Mouse (Mus musculus) megakaryocyte progenitor cell, adult 5-6 weeks (primary cell): ENCODE measurements around the gene Ankrd33b. TPM values are rescaled to one million over a fixed set of nuclear protein-coding genes. Genes with fewer than 3 reads are reported as not detected.
A peak's percentile ranks its signal among the peaks of the same experiment; 100 is the strongest.

ENCODE experiments used
- ATAC-seq: replicated peaks from 2 replicates; pipeline ENCODE4 v1.8.0; 2016; ENCODE audit warnings: mild to moderate bottlenecking, moderate TSS enrichment, inconsistent platforms; ENCODE audit not compliant: poor library complexity
- total RNA-seq, 2 experiments: library from RNA; stranded (forward) in 1 of 2; stranded (reverse) in 1 of 2; fragments of 157-497, 149-512 nt in 1 of 2; fragments of 200-1000 nt in 1 of 2; gene quantifications; 2 replicates each; pipeline versions ENCODE4 v1.2.3 to v1.2.4; 2015 to 2017

Ankrd33b gene
- total RNA-seq, 2 experiments from 2014 or later = 0.29 to 0.79 TPM

DNA sequence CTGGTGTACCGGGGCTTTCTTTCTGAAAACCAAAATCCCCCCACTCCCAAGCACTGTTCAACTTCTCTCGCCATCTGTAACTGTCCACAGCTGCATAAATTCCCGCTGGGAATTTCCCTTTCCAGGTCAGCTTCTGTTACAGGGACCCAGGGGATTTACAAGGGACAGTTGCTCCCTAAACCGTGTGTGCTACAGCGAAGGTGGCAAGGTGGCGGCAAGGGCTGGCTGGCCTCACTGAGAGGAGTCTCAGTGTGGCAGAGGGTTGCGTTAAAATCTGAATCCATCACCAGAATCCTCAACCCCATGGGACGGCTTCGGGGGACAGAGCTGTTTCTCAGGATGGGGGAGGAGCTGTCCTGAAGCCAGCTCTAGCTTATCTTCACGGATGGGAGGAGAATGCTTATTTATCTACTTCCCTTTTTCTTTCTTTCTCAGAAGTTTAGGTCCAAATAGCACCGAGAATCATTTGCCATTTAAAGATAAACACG lies 1.6 kb upstream of the Ankrd33b start:
- ATAC-seq = peak; percentile 30; the same call in 1 of the 2 replicates

DNA sequence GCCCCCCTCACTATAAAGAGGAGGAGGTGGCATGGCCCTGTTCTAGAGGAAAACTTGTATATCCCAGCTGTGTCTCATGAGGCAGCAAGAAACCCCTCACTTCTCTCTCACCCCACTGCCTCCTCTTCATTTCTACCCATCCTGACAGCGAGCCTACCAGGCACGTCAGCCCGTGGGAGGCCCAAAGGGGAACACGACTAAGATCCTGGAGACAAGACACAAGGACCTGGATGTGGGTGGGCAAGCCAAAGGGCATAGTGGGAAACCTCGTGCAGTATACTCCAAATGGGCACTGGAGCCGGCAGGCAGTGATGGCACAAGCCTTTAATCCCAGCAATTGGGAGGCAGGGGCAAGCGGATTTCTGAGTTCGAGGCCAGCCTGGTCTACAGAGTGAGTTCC lies 1.0 kb upstream of the Ankrd33b start:
- ATAC-seq = no peak

DNA sequence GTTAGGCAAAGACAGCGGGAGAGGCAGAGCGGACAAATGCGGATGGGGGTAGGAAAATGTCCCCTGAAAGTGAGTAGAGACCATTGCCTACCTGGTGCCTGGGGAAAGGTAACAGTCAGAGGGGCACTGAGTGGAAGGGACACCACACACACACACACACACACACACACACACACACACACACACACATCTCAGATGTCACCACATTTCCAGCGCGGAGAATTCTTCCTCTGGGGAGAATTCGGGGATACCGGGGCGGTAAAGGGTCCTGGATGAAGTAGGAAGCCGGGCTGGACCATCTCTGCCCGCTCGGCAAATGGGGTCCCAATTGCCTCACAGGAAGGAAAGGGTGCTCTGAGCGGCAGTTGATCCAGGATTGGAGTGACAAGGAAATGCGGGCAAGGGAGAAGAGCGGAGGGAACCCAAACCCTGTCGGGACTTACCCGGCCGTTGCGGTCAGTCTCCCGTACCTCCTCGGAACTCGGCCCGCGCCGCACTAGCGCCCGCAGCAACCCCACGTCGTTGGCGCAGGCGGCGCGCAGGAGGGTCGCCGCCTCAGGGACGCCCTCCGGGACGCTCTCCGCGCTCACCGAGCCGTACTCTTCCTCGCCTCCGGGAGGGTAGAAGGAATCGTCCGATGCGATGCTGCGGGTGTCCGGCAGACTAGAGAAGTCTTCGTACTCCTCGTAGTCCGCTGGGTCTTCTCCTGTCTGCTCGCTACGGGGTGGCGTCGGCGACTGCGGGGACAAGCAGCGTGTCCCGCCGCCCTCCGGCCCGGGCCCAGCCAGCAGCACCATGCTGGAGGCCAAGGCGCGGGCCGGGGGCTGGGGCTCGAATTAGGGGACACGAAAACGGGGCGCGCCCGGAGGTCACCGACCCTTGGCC lies 688 bp downstream of the Ankrd33b start:
- ATAC-seq = 0 out of 2 replicates have a peak, but pooled peaks have one; percentile 9

DNA sequence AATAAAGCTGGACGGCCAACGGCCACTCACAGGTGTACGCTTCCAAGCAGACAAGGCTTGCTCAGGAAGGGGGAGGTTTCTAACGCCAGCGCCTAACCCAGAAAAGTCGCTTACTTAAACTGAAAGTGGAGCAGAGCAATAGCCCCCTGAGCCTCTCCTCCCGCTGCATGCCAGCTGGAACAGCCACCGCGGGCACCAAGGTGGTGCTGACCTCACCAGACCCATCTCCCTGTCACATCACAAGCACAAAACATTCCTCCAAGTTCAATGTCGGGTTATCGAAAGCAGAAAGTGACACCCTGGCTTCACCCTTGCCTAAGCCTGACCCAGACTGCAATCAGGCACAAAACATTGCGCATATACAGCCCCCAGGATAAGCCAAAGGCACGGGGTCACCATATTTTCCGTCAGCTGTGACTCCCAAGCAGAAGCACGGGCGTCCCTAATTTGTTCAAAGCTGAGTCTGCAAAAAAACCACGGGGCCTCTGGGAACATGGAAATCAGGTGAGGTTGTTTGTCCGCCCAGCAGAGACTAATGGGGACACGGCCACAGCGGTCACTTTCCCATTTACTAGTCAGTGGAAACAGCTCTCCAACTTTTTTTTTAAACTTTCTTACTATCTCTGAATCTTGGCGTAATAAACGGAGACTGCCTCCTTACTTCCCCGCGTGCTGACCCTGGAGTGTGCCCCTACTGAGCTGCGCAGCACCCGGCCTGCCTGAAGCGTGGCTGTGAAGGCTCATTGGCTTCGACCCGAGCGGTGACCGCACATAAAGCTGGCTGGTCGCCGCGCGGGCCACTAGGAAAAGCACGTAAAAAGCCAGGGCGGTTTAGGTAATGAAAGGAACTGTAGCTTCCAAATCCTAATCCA lies 1.6 kb downstream of the Ankrd33b start:
- ATAC-seq = peak; percentile 35

DNA sequence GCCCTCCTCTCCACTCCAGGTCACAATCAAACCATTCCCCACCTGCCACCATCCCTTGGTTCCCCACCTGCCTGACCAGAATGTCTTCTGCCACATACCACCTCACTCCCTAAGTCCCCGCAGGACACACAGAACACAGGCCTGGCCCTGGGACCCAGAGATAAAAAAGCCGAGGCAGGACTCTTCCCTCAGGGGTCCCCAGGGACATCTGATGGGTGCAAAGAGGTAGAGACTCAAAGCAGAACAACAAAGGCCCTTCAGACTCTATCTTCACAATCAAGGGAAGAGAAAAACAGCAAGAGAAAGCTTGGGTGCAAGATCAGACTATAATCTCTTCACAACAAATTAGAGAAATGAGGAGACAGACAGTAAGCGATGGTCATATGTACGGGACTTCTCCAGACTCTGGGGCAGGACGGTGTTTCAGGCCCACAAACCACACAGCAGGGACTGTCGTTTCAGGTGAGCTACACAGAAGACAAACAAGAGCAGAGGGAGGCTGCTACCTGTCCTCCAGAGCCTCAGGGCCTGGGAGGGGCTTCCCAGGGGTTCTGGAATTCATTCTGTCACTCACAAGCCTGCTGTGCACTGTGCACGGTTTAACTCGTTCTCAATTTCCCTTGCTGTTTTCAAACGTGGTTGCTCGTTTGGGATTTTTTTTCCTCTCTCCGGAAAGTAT lies 2.3 kb downstream of the Ankrd33b start:
- no peak for ATAC-seq

DNA sequence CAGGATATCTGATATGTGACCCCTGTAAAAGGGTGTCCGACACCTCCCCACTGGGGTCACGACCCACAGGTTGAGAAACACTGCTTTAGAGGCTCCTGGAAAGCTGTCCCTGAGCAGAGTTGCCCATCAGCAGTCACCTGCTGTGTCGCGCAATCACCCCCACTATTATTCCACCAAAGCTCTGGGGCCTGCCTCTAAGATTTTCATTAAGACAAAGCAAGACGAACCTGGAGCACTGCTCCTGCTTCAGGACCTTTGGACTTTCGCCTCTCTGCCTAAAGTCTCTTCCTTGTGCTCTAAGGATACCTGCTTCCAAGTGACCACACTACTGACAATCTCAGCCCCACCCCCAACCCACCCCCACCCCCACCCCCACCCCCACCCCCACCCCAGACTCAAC lies 3.1 kb downstream of the Ankrd33b start:
- no peak for ATAC-seq

DNA sequence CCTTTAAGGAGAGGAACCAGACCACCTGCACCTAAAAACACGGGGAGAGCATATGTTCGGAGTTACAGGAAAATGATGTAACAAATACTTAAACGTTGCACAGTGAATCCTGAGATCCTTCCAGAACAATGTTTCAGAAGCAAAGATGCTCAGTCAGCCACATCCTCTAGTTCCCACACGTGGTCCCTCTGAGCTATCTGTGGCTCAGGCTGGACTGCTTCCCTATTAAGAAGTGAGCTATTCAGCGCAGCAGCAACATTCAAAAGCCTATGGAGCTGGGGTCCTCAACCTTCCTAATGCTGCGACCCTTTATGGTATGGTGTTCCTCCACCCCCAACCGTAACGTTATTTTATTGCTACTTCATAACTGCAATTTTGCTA lies 3.6 kb downstream of the Ankrd33b start:
- no peak for ATAC-seq

DNA sequence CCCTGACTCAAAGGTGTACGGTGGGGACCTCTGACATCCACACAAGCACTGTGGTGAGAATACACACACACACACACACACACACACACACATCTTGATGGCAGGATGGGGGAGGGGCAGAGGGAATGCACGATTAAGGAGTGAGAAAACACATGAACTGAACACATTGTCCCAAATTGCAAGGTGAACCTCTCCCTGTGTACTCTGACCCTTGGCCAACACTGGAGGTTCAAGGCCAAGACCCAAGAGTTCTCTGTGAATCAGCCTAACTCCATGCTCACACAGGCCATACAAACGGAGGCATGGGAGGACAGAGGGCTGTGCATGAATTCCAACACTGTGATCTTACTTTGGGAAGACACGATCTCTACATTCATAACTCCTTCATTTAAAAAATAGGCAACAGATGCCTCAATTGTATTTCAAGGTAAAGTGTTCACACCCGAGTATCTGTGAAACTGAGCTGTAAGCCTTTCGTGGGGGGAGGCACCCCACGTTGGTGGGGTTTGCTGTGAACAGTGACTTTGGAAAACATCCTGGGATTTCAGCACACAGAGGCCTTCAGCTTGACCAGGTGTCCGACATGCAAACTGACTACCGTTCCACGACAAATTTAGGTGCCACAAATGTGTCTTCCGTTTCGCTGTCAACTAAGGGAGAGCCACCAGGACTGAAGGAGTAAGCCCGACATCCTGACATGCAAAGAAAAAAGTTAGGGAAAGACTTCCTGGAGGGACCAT lies 4.1 kb downstream of the Ankrd33b start:
- no peak for ATAC-seq

DNA sequence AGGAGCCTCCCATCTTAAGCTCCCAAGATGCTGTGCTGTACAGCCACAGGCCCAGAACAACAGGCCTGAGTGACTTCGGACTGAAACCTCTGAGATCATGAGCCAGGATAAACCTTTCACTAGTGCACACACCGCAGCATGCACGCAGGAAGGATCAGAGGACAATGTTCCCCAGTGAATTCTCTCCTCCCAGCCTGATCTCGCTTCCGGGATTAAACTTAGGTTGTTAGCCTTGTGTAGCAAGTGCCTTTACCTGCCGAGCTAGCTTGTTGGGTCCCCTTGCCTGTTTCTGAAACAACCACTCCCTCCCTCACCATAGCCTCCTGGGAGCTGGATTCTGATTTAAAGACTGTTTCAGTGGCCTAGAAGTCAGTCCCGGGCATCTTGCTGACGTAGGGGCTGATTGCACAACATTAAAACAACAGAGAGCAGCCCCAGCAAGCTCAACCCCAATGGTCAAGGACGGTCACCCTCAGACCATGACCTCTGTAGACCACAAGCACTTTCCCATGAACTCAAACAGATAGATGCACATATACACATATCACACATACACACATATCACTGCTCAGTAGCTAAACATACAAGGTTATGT lies 6.2 kb downstream of the Ankrd33b start:
- ATAC-seq = no peak

DNA sequence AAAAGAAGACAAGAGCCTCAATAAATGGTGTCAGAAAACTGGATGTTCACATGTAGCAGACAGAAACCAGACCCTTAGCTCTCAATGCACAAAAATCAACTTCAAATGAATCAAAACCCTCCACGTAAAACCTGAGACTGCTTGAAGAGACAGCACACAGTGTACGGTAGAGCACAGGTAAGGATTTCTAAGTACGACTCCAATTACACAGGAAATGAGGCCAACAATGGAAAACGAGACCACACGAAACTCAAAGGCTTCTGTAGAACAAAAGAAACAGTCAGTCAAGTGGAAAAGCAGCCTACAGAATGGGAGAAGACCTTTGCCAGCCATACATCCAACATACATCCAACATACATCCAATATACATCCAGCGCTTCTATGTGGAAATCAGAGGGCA lies 6.9 kb downstream of the Ankrd33b start:
- no peak for ATAC-seq

DNA sequence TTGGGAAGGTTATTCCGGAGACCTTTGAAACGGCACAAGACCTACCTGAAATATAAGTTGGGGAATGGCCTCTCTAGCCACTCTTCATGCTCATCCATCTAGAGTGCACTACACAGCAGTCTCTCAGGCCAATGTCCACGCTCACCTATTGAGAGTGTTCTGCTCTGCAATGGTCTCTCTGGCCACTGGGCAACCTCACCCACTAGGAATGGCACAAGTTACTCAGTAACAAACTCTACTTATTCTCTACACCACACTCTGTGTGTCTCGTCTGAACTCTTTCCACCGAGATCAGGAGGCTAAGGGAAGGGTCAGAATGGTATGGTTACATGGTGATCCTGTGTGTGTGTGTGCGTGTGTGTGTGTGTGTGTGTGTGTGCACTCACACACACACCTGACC lies 7.7 kb downstream of the Ankrd33b start:
- ATAC-seq = no peak

DNA sequence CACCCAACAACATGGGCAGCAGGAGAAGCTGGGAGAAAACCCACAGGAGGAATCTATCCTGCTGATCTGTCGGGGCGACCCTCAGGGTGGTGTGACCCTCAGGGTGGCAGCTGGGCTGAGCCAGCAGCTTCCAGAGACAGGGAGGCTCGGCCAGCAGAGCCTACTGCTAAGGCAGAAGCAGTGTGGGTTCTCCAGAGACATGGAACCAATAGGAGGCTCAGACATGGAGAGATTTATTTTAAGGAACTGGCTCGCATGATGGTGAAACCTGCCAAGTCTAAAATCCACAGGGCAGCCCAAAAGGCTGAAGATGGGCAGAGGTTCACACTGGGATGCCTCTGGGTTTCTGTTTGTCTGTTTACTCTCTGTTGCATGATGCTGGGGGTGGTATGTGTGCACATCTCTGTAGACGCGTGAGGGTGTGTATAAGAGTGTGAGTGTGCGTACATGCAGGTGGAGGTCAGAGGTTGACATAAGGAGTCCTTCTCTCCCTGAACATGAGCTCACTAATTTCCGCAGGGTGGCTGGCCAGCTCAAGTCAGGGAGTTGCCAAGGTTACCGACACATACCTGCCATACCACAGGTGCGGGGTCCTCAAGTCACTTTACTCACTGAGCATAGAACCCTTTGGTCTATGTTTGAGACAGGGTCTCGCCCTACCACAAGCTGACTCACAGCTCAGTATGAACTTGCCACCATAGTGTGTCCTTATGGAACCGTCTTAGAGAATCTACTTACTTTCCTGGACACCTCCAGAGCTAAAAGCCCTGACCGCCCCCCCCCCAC lies 14.8 kb downstream of the Ankrd33b start:
- ATAC-seq = no peak

DNA sequence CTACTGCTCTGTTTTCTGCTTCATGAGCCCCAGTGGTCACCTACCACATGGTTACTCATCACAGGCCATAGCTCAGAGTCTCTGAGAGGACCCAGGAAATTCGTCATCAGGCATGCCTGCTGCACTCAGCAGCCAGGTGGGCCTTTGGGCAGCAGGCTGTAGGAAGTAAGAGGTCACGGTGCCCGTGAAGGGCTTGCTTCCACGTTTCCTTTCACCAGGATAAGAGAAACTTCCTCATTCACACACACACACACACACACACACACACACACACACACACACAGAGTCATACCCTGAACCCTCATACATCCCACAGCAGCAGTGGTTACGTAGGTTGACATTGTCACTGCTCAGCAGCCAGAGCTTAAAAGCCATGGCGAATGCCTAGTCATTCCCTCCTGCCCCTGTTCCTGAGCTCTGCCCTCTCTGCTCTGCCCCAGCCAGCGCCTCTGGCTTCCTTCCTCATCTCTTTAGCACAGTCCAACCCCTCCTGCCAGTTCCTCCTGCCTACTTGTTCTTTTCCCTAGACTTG lies 17.6 kb downstream of the Ankrd33b start:
- ATAC-seq = peak; percentile 91

DNA sequence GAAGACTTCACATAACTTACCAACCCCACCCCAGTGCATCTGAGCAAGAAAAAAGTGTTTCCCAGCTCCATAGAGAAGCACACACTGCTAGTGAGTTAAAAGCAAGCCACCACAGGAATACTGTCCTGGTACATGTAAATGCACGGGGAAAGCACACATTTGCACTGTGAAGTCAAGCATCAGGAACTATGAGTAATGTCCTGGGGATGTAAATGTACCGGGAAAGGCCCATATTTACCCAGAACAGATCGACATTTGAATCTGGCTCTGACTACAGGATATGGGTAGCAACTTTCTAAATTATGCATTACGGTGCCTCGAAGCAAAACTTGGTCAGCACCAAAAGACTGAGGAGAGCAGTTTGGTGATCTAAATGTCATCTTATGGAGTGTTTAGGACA lies 18.5 kb downstream of the Ankrd33b start:
- ATAC-seq = no peak

DNA sequence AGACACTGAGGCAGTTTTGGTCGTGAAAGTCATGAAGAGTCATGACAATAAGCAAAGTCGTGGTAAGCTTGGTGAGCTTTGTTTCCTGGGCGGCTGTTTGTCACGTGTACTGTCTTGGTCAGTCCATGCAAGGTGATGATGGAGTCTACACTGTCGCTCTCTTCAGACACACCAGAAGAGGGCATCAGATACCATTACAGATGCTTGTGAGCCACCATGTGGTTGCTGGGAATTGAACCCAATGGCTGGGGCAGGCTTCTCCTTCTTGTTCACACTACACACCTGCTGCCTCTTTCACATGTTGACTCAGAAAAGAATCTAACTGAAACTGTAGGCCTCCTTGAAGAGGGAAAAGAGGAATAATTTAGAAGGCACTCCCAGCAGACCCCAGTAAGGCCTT lies 19.3 kb downstream of the Ankrd33b start:
- ATAC-seq = no peak

DNA sequence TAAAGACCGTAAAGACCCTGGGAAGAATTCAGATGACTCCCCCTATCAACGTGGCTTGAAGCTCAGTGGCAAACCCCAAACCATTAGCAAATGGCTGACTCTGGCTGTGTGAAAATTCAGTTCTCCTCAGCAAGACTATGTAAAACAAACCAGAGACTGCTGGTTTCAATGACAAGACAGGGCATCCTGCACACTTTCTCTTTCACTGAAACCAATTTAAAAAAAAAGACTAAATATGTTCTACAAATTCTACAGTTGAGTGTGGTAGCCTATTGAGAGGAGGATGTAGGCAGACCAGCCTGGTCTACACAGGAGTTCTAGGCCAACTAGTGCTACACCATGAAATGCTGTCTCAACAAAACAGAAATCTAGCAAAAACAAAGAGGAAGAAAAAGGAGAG lies 21.0 kb downstream of the Ankrd33b start:
- ATAC-seq = no peak

DNA sequence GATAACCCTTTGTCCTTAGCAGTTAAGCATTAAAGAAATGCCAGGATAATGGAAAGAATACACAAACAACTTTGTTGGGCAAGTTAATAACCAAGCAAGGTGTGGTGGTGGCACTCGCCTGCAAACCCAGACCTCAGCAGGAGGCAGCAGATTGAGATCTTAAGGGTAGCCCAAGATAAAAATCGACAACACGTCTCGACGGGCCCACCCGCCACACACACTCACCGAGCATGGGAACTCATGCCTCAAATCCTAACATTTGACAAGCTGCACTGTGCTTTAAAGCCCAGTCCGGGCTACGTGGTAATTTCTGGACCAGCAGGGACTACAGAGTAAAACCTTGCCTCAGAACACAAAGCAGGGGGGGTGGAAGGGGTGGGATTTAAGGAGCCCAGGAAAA lies 22.2 kb downstream of the Ankrd33b start:
- ATAC-seq = no peak

DNA sequence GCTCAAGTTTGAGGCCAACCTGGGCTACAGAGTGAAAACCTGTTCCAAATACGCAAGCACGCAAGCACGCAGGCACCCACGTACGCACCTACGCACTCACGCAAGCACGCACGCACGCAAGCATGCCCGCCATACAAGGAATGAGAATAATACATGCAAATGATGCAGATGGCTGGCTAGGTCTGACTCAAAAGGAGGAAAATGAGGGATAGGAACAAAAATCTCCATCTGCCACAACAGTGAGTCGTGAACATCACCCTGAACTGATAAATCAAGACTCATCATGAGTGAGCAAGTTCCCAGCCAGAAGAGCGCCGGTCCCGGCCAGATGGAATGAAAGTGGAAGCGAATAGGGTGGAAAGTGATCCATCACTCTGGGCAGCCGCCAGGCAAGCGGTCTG lies 22.7 kb downstream of the Ankrd33b start:
- ATAC-seq = 0 out of 2 replicates have a peak, but pooled peaks have one; percentile 18

DNA sequence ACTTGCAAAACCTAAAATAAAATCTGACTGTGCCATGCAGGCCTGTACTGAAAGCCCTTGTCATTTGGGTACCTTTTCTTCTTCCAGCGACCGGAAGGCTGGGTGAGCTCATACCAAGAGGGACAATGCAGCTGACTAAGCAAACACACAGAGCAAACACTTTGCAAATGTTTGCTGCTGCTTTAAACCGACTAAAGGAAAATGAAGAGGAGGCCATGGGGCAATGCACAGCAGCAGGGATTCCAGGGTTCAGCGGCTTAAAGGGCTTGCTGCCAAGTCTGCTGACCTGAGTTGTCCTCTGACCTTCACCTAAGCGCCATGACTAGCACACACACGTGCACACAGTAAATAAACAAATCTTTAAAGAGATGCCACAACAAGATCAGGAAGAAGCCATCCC lies 23.9 kb downstream of the Ankrd33b start:
- ATAC-seq = no peak
